Mouse (Mus musculus): ENCODE measurements at regions not wholly inside any gene's neighbourhood (a gene's known extent, or its start where the extent isn't known, plus 50 kb on each side); places are given as distances from the start of the nearest gene placed in this dataset.
A peak's percentile ranks its signal among the peaks of the same experiment; 100 is the strongest.

- H3K4me3 ChIP-seq (ENCODE audit: insufficient read depth, low read depth, low read length), result no peak overlapping the region
- H3K27ac ChIP-seq (replicated peaks; ENCODE audit: low read depth, low read length), result peak overlapping the region; percentile 43
- no peaks in the 10 kb centered on the region for H3K4me1 ChIP-seq (ENCODE audit: control insufficient read depth, insufficient read depth, insufficient read length, low read length)
Measured at GRCm38 (mm10) chrX:153629790-153630189, 66.4 kb downstream of the Kctd12b start.

- Histone ChIP-seq H3K4me3 (ENCODE audit: insufficient read depth, low read depth, low read length) (no peak overlapping the region), H3K27ac (replicated peaks; ENCODE audit: low read depth, low read length) (no peak overlapping the region), H3K4me1 (ENCODE audit: control insufficient read depth, insufficient read depth, insufficient read length, low read length) (no peaks in the 10 kb centered on the region)
Measured at GRCm38 (mm10) chrX:153625232-153625631, 66.8 kb downstream of the Cypt3 start.

Data from brown adipose tissue, adult 24 weeks (tissue).